Mouse (Mus musculus): ENCODE measurements around the gene Ttll4. TPM values are rescaled to one million over a fixed set of nuclear protein-coding genes. Genes with fewer than 3 reads are reported as not detected.

Gene Ttll4
- polyA plus RNA-seq, 1 experiment from 2014 or later, result 2.1 TPM

DNA sequence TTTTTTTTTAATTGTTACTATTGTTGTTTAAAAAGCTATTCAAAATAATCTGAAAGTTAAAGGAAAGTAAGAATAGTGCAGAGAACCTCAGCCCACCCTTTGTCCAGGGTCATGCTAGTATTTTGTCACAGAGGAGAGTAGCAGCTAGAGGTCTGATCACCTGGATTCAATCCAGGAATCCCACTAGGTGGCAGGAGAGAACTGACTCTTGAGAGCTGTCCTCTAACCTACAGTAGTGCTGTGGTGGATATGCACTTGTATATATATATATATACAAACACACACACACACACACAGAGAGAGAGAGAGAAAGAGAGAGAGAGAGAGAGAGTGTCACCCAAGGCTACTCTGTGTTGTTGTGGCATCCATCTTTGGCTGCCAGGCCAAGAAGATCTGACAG, 17.6 kb upstream of the Ttll4 start:
- no peak for ATAC-seq
- Histone ChIP-seq H3K9ac (ENCODE audit: low read depth, low read length) (no peak overlapping the region), H3K36me3 (ENCODE audit: control insufficient read depth, insufficient read depth) (no peaks in the 10 kb centered on the region), H3K9me3 (ENCODE audit: control insufficient read depth) (no peaks in the 10 kb centered on the region), H3K27me3 (replicated peaks; ENCODE audit: control insufficient read depth, insufficient read depth, low read length) (no peaks in the 10 kb centered on the region), H3K4me1 (replicated peaks; ENCODE audit: control insufficient read depth, insufficient read depth, low read length) (no peaks in the 10 kb centered on the region), H3K4me3 (ENCODE audit: low read depth, low read length) (no peak overlapping the region), H3K27ac (ENCODE audit: low read depth, low read length) (no peak overlapping the region), H3K4me2 (replicated peaks; ENCODE audit: low read depth) (no peak overlapping the region)
- TF ChIP-seq CTCF (IDR thresholded peaks at IDR 0.05; ENCODE audit: low read depth), result peak; percentile 77

- peak overlapping the region; percentile 80 for H3K4me2 ChIP-seq (replicated peaks; ENCODE audit: low read depth)
- peak overlapping the region; percentile 73; the same call in 1 of the 2 replicates for H3K27ac ChIP-seq (ENCODE audit: low read depth, low read length)
- TF ChIP-seq CTCF (IDR thresholded peaks at IDR 0.05; ENCODE audit: low read depth), result no peak
- peak overlapping the region; percentile 82 for H3K4me3 ChIP-seq (ENCODE audit: low read depth, low read length)
- no peaks in the 10 kb centered on the region for H3K27me3 ChIP-seq (replicated peaks; ENCODE audit: control insufficient read depth, insufficient read depth, low read length)
- peak overlapping the region; percentile 73 for H3K9ac ChIP-seq (ENCODE audit: low read depth, low read length)
- ATAC-seq, result no peak
- no peaks in the 10 kb centered on the region for H3K36me3 ChIP-seq (ENCODE audit: control insufficient read depth, insufficient read depth)
- whole genome bisulfite sequencing, result 3% methylated on average over 13 of the region's 13 CpGs
- H3K4me1 ChIP-seq (replicated peaks; ENCODE audit: control insufficient read depth, insufficient read depth, low read length), result no peaks in the 10 kb centered on the region
- no peaks in the 10 kb centered on the region for H3K9me3 ChIP-seq (ENCODE audit: control insufficient read depth)
These were observed 814 bp downstream of the Ttll4 start for GRCm38 (mm10) chr1:74662253-74662865.

DNA sequence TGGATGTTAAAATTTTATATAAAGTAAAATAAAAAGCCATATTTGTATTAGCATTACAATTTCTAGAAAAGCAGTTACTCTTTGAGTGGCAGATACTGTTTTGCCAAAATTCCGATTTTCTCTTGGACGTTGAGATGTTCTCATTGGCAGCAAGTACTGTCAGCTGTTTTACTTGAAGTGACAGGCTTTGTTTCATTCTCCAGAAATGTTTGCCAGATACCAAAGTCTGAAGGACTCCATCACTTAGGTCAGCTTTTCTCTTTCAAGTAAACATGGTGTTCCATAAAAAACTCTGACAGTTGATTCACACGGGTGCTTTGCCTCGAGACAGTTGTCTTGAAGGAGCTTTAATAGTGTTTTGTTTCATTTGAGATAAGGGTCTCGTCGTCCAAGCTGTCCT, 3.6 kb downstream of the Ttll4 start:
- H3K4me1 ChIP-seq (replicated peaks; ENCODE audit: control insufficient read depth, insufficient read depth, low read length), result no peaks in the 10 kb centered on the region
- WGBS, result 42% methylated on average over 6 of the region's 6 CpGs
- TF ChIP-seq CTCF (IDR thresholded peaks at IDR 0.05; ENCODE audit: low read depth), result no peak
- H3K27ac ChIP-seq (ENCODE audit: low read depth, low read length), result no peak overlapping the region
- no peak overlapping the region for H3K4me2 ChIP-seq (replicated peaks; ENCODE audit: low read depth)
- no peaks in the 10 kb centered on the region for H3K9me3 ChIP-seq (ENCODE audit: control insufficient read depth)
- no peak overlapping the region for H3K9ac ChIP-seq (ENCODE audit: low read depth, low read length)
- H3K27me3 ChIP-seq (replicated peaks; ENCODE audit: control insufficient read depth, insufficient read depth, low read length), result no peaks in the 10 kb centered on the region
- H3K4me3 ChIP-seq (ENCODE audit: low read depth, low read length), result no peak overlapping the region
- ATAC-seq, result no peak
- H3K36me3 ChIP-seq (ENCODE audit: control insufficient read depth, insufficient read depth), result no peaks in the 10 kb centered on the region

- TF ChIP-seq CTCF (IDR thresholded peaks at IDR 0.05; ENCODE audit: low read depth), result no peak
- 73% methylated on average over 3 of the region's 3 CpGs for WGBS
These were observed 6.8 kb downstream of the Ttll4 start for GRCm38 (mm10) chr1:74668371-74668770.

DNA sequence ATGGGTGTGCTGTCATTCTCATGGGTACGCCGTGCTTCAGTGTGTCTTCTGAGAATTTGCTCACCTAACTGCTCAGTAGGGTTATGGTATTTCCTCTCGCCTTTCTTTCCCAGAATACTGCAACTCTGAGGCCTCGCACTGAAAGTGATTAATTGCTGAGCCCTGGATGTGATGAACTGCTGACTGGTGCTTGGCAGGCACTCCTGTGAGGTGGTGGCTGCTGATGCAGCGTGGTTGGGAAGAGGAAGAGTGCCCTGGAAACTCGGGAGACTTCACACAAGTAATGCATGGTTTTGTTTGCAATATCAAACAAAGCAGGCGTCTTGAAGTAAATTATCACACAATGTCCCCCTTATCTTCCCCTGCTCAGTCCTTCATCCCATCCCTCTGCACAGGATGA, 11.2 kb downstream of the Ttll4 start:
- 65% methylated on average over 7 of the region's 7 CpGs for WGBS
- H3K4me2 ChIP-seq (replicated peaks; ENCODE audit: low read depth), result no peak overlapping the region
- no peak for ATAC-seq

More at GRCm38 (mm10) chr1:74668371-74668770, 6.8 kb downstream of the Ttll4 start:
- Histone ChIP-seq H3K4me1 (replicated peaks; ENCODE audit: control insufficient read depth, insufficient read depth, low read length) (no peaks in the 10 kb centered on the region), H3K9me3 (ENCODE audit: control insufficient read depth) (no peaks in the 10 kb centered on the region), H3K9ac (ENCODE audit: low read depth, low read length) (no peak overlapping the region), H3K36me3 (ENCODE audit: control insufficient read depth, insufficient read depth) (peaks cover 5% of the 10 kb centered on the region; the same call in 1 of the 2 replicates), H3K27me3 (replicated peaks; ENCODE audit: control insufficient read depth, insufficient read depth, low read length) (no peaks in the 10 kb centered on the region), H3K27ac (ENCODE audit: low read depth, low read length) (no peak overlapping the region), H3K4me2 (replicated peaks; ENCODE audit: low read depth) (no peak overlapping the region), H3K4me3 (ENCODE audit: low read depth, low read length) (no peak overlapping the region)
- ATAC-seq, result no peak

DNA sequence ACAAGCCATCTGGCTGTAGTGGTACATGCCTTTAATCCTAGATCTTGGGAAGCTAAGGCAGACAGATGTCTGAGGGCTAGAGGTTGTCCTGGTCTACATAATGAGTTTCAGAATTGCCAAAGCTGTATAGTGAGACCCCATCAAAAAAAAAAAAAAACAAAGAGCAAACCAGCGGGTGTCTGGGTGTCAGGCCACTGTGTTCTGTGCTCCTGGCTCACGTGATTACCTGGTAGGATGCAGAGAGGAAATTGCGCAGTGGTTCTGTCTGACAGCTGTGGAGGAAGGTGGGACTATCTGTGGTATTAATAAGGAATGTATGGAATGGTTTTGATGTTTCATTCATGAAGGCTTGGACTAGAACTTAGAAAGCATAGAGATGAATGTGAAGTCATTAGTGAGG, 15.3 kb downstream of the Ttll4 start:
- Histone ChIP-seq H3K27ac (ENCODE audit: low read depth, low read length) (no peak overlapping the region), H3K4me3 (ENCODE audit: low read depth, low read length) (no peak overlapping the region), H3K36me3 (ENCODE audit: control insufficient read depth, insufficient read depth) (peaks cover 33% of the 10 kb centered on the region), H3K4me2 (replicated peaks; ENCODE audit: low read depth) (no peak overlapping the region), H3K4me1 (replicated peaks; ENCODE audit: control insufficient read depth, insufficient read depth, low read length) (no peaks in the 10 kb centered on the region), H3K27me3 (replicated peaks; ENCODE audit: control insufficient read depth, insufficient read depth, low read length) (no peaks in the 10 kb centered on the region), H3K9me3 (ENCODE audit: control insufficient read depth) (no peaks in the 10 kb centered on the region), H3K9ac (ENCODE audit: low read depth, low read length) (no peak overlapping the region)
- TF ChIP-seq CTCF (IDR thresholded peaks at IDR 0.05; ENCODE audit: low read depth), result no peak
- no peak for ATAC-seq
- 86% methylated on average over 3 of the region's 3 CpGs for WGBS

More for the DNA sequence above, 11.2 kb downstream of the Ttll4 start:
- Histone ChIP-seq H3K27me3 (replicated peaks; ENCODE audit: control insufficient read depth, insufficient read depth, low read length) (no peaks in the 10 kb centered on the region), H3K27ac (ENCODE audit: low read depth, low read length) (no peak overlapping the region), H3K9me3 (ENCODE audit: control insufficient read depth) (no peaks in the 10 kb centered on the region), H3K9ac (ENCODE audit: low read depth, low read length) (no peak overlapping the region), H3K36me3 (ENCODE audit: control insufficient read depth, insufficient read depth) (peaks cover 5% of the 10 kb centered on the region; the same call in 1 of the 2 replicates), H3K4me3 (ENCODE audit: low read depth, low read length) (no peak overlapping the region), H3K4me1 (replicated peaks; ENCODE audit: control insufficient read depth, insufficient read depth, low read length) (no peaks in the 10 kb centered on the region)
- no peak for TF ChIP-seq CTCF (IDR thresholded peaks at IDR 0.05; ENCODE audit: low read depth)
